Mouse (Mus musculus) erythroblast, embryonic 14.5 days (primary cell): ENCODE data around the gene Panx2.

Experiments
- GATA1 ChIP-seq: IDR thresholded peaks from 2 replicates; pipeline ENCODE4 v1.6.1; 2012; ENCODE audit warnings: low read length, inconsistent platforms, mixed read lengths
- TAL1 ChIP-seq: IDR thresholded peaks from 3 replicates; pipeline ENCODE4 v1.6.1; 2012; ENCODE audit warnings: low read length, inconsistent platforms, mixed read lengths

- TF ChIP-seq GATA1, result no peak
- TF ChIP-seq TAL1, result no peak
Observed at GRCm38 (mm10) chr15:89078208-89078836, 18.8 kb downstream of the Panx2 start.
